Mouse (Mus musculus): ENCODE measurements at regions not wholly inside any gene's neighbourhood (a gene's known extent, or its start where the extent isn't known, plus 50 kb on each side); places are given as distances from the start of the nearest gene placed in this dataset.

- TF ChIP-seq CHD2 (IDR thresholded peaks at IDR 0.05; ENCODE audit: low read depth, low read length) (no peak), HCFC1 (IDR thresholded peaks at IDR 0.05; ENCODE audit: borderline replicate concordance, insufficient read depth, low read length) (no peak), ZC3H11A (IDR thresholded peaks at IDR 0.05; ENCODE audit: borderline replicate concordance, low read depth, low read length) (no peak), MAFK (IDR thresholded peaks at IDR 0.05; ENCODE audit: insufficient read depth, low read depth, low read length) (no peak), ZNF384 (IDR thresholded peaks at IDR 0.05; ENCODE audit: low read depth, low read length) (no peak)
Observed at GRCm38 (mm10) chr1:185823226-185823625, 293.9 kb downstream of the Lyplal1 start.
